Comparison of ENCODE assay signal across 17 mouse cellular contexts in the genomic region with DNA sequence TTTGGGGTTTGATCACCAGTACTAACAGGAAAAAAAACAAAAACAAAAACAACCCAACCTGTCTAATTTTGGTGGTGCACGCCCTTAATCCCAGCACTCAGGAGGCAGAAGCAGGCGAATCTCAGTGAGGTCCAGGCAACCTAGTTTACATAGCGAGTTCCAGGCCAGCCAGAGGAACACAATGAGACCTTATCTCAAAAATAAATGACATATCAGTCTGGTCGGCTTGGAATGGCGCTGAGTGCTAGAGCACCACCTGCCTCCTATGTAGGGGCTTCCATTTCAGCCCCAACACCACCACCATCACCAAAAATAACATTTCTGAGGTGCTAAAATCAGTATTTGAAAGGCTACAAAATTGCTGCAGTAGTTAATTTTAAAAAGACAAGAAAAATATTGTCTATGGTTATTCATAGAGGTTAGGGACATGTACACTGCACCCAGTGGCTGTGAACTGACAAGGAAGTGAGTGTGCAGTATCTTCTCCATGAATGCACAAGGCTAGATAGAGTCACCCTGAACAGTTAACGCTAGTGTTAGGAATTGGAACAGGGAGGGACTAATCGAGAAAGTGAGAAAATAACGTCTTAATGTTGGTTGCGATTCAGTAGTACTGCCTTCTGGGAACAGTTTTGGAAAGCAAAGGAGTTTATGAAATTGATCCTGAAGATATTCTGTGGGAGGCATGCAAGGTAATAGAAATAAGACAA. TPM values are rescaled to one million over a fixed set of nuclear protein-coding genes. Genes with fewer than 3 reads are reported as not detected.
A peak's percentile ranks its signal among the peaks of the same experiment; 100 is the strongest.
DNase-seq lines count a peak whose midpoint lies in the region; ATAC-seq and TF ChIP-seq lines count a peak whose summit lies in the region.
"Had no signal": no experiment of that assay in that cellular context is flagged by ENCODE, and none has a peak within 500 bp of the region (broad histone marks: within the 10 kb centered on the region; RNA-seq: fewer than 3 reads in every experiment).

No protein-coding gene starts in this region.

- no peak overlapping the region for H3K27ac ChIP-seq in hindbrain, embryonic 13.5 days
- no peak overlapping the region for H3K27ac ChIP-seq in hindbrain, embryonic 12.5 days
- H3K27ac ChIP-seq in thymus, adult 2 months (ENCODE audit: control insufficient read depth, insufficient read depth, low read length): 0 out of 2 replicates have a peak overlapping the region, but pooled peaks have one; percentile 13
- H3K27ac ChIP-seq: embryonic facial prominence, embryonic 12.5 days; macrophage had no signal

- no peaks in the 10 kb centered on the region for H3K9me3 ChIP-seq in hindbrain, embryonic 13.5 days
- H3K9me3 ChIP-seq in hindbrain, embryonic 12.5 days (replicated peaks): no peaks in the 10 kb centered on the region
- H3K9me3 ChIP-seq: embryonic facial prominence, embryonic 12.5 days had no signal

- H3K36me3 ChIP-seq in hindbrain, embryonic 13.5 days: no peaks in the 10 kb centered on the region
- H3K36me3 ChIP-seq in hindbrain, embryonic 12.5 days: no peaks in the 10 kb centered on the region
- H3K36me3 ChIP-seq in thymus, adult 2 months (ENCODE audit: control insufficient read depth, insufficient read depth, low read length): no peaks in the 10 kb centered on the region
- H3K36me3 ChIP-seq: embryonic facial prominence, embryonic 12.5 days had no signal

- DNase-seq in thymus, adult 2 months: no peak
- no peak for DNase-seq in thymus, adult 18-20 months
- peak; percentile 46 for DNase-seq in induced T-regulatory cell, adult 2 months (ENCODE audit: low read depth)
- DNase-seq in cerebellum, postnatal 10 days: no peak
- DNase-seq: adrenal gland, adult 2 months; cerebellum, adult 18-20 months; gastrocnemius, postnatal 36 days; heart, postnatal 36 days; kidney, adult 11 months; kidney, postnatal 25 days; layer of hippocampus, adult 9-11 months; lung, adult 18-20 months had no signal

- H3K27me3 ChIP-seq in hindbrain, embryonic 13.5 days: no peaks in the 10 kb centered on the region
- no peaks in the 10 kb centered on the region for H3K27me3 ChIP-seq in hindbrain, embryonic 12.5 days
- H3K27me3 ChIP-seq in thymus, adult 2 months (ENCODE audit: control insufficient read depth, insufficient read depth, low read length): no peaks in the 10 kb centered on the region
- H3K27me3 ChIP-seq: embryonic facial prominence, embryonic 12.5 days had no signal

- 0 out of 2 replicates have a peak overlapping the region, but pooled peaks have one; percentile 6 for H3K9ac ChIP-seq in hindbrain, embryonic 13.5 days
- H3K9ac ChIP-seq in hindbrain, embryonic 12.5 days: no peak overlapping the region
- H3K9ac ChIP-seq: embryonic facial prominence, embryonic 12.5 days had no signal

- H3K4me3 ChIP-seq in hindbrain, embryonic 13.5 days: no peak overlapping the region
- H3K4me3 ChIP-seq in hindbrain, embryonic 12.5 days: no peak overlapping the region
- H3K4me3 ChIP-seq in thymus, adult 2 months (ENCODE audit: control insufficient read depth, insufficient read depth, low read length): no peak overlapping the region
- H3K4me3 ChIP-seq: embryonic facial prominence, embryonic 12.5 days had no signal

- no peak for ATAC-seq in hindbrain, embryonic 13.5 days (ENCODE audit: low FRiP score)
- no peak for ATAC-seq in hindbrain, embryonic 12.5 days (ENCODE audit: low FRiP score)
- ATAC-seq in cerebellum, adult (ENCODE audit: insufficient number of reproducible peaks, low FRiP score, low TSS enrichment): no peak

- 88% methylated on average over 9 of the region's 9 CpGs for WGBS in hindbrain, embryonic 13.5 days
- whole genome bisulfite sequencing in hindbrain, embryonic 12.5 days: 84% methylated on average over 9 of the region's 9 CpGs
- 78% methylated on average over 9 of the region's 9 CpGs for WGBS in thymus, adult 2 months

- peaks cover 49% of the 10 kb centered on the region for H3K4me1 ChIP-seq in hindbrain, embryonic 13.5 days (replicated peaks)
- peaks cover 27% of the 10 kb centered on the region for H3K4me1 ChIP-seq in hindbrain, embryonic 12.5 days
- H3K4me1 ChIP-seq in thymus, adult 2 months (replicated peaks; ENCODE audit: control insufficient read depth, insufficient read depth, low read length): peaks cover 18% of the 10 kb centered on the region

- H3K4me2 ChIP-seq in hindbrain, embryonic 13.5 days: no peak overlapping the region; the same call in 1 of the 2 replicates
- H3K4me2 ChIP-seq in hindbrain, embryonic 12.5 days (replicated peaks): no peak overlapping the region
- H3K4me2 ChIP-seq: embryonic facial prominence, embryonic 12.5 days had no signal

- no peak for TF ChIP-seq POLR2A in thymus, adult 2 months (IDR thresholded peaks at IDR 0.05; ENCODE audit: control insufficient read depth, extremely low read depth, insufficient read depth, low read length, poor library complexity)

- no peak for TF ChIP-seq CTCF in thymus, adult 2 months (IDR thresholded peaks at IDR 0.05; ENCODE audit: borderline replicate concordance, control insufficient read depth, extremely low read depth, insufficient read depth, low read length, poor library complexity)

RNA-seq across cellular contexts. Expression of a gene that starts 2.6 kb away (rescaled TPM):
- 81.9 and 89.8 TPM in 2 replicates for polyA plus RNA-seq in hindbrain, embryonic 13.5 days (2015; fragmentation: Nextera tagmentation; extraction: Ambion mirVana)
- polyA plus RNA-seq in hindbrain, embryonic 12.5 days (2016; fragmentation: Nextera tagmentation; extraction: Ambion mirVana): 83.1 and 86.5 TPM in 2 replicates
- 62.2 and 62.3 TPM in 2 replicates for polyA plus RNA-seq in thymus, adult 2 months (2012; rRNA removed)

RNA-seq across cellular contexts. Expression of a gene that starts 3.2 kb away (rescaled TPM):
- 4.8 and 5.4 TPM in 2 replicates for polyA plus RNA-seq in hindbrain, embryonic 13.5 days (2015; fragmentation: Nextera tagmentation; extraction: Ambion mirVana)
- polyA plus RNA-seq in hindbrain, embryonic 12.5 days (2016; fragmentation: Nextera tagmentation; extraction: Ambion mirVana): 8.1 and 9.4 TPM in 2 replicates
- polyA plus RNA-seq in thymus, adult 2 months (2012; rRNA removed): 8.6 and 8.7 TPM in 2 replicates
